Mouse (Mus musculus) thymus, postnatal 36 days (tissue): Measurements from ENCODE around the gene H2afx.
"Not testable (repeated sequence)": the region's sequence is repeated elsewhere in the genome, so short reads cannot be mapped to it uniquely, and the experiment has no call there.

ENCODE experiments used
- DNase-seq, 2 experiments: peaks; one replicate each; pipeline ENCODE4 v3.0.0; 2022; ENCODE audit warnings: mixed read lengths in 2 of 2

H2afx gene

DNA sequence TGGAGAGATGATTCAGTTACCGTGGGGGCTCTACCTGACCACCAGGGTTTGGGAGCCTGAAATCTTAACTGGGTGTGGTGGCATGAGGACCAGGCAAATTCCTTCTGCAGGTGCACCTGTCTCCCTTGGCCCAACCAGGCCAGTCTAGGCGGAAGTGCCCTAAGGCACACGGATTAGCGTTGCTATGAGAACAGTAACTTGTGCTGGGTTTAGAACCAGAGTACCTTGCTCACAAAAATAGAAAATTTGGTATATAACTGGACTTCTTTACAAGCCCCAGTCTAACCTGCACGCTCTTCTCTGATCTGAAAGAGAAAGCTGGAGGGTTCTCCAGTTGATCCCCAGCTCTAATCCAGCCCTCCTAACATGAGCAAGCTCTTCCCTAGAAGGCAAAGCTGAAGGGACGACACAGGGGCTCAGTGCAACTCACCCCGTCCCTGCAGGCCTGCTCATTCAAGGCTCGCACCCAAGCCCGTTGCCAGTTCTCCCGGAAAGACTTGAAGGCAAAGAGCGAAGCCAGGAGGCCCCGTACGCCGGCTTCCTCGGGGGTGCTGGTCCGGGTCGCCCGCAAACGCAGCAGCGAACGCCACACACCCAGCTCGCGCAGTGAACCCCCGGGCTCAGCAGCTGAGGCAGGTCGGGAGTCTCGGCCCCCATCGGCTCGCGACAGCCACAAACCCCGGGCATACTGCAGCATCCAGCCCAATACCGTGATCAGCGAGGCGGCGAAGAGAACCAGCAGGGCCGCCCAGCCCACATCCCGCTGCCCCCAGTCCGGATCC is 15.2 kb upstream of the H2afx start:
- peak; percentile 48 to 61 for DNase-seq

DNA sequence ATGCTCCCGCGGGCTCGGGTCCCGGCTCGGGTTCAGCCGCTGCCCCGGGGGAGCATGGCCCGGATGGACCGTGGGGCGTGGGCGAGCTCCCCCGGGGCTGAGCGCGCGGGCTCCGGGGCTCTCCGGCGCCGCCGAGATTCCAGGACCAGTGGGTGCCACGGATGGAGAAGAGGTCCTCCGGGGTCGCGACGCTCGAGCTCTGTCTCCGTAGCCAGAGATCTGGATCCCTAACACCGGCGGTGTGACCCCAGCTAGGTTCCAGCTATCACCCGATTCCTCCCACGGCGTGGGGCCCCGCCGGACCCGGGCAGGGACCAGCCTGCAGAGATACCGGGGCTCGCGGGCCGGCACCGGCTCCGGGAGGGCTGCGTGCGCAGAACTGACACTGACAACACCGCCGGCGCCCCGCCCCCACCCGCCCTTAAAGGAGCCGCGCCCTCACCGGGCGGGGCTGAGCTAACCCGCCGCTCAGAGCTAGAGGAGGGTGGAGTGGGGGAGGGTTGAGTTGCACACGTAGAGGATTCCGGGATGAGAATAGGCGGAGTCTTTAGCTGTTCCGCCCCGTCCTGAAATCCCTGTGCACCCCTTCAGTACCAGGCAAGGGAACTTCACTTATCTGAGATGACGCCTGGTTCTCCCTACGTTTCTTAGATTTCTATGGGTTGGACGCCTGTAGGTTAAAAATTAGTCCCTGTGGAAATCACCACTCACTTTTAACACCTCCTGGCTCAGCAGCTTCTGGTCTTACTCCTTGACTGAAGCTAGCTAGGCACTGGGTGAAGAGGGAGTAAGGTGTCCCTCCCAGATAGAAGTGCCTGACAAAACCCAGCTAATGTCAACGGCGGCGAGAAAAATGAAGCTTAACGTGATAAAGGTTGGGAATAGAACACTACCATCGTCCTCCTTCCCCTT is 14.4 kb upstream of the H2afx start, which contains the start of gene C2cd2l:
Gene C2cd2l, minus strand, starts transcription at position 399 of the 912 bp plus-strand sequence.
- DNase-seq, result peak; percentile 81 to 87

DNA sequence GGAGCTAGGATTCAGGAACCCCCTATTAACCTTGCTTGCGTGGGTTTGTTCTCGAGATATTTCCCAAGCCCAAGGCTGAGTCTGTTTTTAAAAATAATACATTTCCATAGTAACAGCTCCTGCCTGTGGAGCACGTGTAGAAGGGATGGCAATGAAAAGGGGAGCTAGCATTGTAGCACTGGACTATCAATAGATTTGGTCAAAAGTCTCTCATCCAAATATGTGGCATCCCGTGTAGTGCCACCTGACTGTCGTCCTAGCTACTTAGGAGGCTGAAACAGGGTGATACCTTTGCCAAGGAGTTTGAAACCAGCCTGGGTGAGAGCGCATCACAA is 13.7 kb upstream of the H2afx start:
- DNase-seq, result no peak

DNA sequence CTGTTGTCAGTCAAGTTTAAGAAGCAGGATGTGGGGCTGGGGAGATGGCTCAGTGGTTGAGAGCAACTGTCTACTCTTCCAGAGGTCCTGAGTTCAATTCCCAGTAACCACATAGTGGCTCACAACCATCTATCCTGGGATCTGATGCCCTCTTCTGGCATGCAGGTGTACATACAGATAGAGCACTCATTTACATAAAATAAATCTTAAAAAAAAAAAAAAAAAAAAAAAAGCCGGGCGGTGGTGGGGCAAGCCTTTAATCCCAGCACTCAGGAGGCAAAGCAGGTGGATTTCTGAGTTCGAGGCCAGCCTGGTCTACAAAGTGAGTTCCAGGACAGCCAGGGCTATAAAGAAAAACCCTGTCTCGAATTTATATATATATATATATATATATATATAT is 10.8 kb upstream of the H2afx start:
- DNase-seq, result not testable (repeated sequence)

DNA sequence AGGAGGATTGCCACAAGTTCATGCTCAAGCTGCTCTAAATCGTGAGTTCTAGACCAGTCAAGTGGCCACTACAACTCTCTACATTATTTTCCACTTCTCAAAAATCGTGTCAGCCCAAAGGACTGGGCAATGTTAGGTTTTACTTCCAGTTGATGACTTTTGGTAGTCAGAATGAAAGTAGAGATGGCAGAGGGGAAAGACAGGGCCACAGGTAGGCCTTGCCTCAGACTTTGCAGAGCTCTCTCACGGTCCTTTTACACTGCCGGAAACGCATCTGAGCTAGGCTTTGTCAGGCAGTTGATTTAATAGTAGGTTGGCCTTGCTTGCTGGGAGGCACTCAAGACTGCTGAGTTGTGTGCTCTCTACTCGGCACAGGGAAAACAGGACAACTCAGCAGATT is 10.3 kb upstream of the H2afx start:
- DNase-seq, result no peak

DNA sequence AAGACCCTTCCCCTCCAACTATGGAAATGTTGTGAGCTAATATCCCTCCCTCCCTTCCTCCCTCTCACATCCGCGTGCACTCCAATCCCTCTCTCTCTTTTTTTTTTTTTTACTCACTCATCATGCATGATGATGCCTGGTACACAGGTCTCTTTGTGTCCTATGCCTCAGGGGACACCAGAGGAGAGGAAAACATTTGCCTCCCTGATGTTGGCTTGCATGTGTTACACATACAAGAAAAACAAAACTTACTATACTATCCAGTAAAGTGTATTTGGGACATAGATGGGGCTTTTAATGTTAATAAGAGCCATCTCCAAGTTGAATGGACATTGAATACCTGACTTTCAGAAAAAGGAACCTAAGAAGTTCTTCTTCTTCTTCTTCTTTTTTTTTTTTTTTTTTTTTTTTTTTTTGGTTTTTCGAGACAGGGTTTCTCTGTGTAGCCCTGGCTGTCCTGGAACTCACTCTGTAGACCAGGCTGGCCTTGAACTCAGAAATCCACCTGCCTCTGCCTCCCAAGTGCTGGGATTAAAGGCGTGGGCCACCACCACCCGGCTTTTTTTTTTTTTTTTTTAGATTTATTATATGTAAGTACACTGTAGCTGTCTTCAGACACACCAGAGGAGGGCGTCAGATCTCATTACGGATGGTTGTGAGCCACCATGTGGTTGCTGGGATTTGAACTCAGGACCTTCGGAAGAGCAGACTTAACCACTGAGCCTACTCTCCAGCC is 9.3 kb upstream of the H2afx start:
- not testable (repeated sequence) for DNase-seq

DNA sequence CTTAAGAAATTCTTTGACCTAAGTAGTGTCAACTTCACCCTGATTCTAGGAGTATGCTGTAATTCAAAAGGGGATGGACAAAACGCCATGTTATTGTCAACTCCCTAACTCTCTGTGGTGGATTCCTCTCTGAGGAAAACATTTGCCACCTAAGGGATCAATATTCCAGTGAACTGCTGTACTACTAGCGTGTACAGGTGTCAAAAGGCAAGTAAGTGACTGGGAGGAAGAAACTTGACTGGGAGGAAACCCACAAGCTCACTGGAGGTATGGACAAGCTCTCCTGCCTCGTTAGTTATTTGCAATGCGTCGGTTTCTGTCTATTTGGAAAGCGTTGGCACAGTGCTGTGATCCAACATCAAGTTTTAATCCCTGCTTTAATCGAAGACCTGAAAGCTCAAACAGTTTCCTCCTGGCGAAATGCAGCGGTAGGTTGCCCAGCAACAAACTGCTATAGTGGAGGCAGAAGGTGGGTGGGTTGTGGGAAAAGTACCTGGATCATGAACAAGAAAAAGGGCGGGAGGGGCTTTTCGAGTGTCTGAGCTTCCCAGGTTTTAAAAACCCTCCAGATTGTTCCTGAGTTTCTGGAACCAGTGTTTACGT is 8.6 kb upstream of the H2afx start, which contains the start of gene Dpagt1:
Gene Dpagt1, plus strand, starts transcription at position 252 of the 603 bp plus-strand sequence.
- DNase-seq, result no peak

DNA sequence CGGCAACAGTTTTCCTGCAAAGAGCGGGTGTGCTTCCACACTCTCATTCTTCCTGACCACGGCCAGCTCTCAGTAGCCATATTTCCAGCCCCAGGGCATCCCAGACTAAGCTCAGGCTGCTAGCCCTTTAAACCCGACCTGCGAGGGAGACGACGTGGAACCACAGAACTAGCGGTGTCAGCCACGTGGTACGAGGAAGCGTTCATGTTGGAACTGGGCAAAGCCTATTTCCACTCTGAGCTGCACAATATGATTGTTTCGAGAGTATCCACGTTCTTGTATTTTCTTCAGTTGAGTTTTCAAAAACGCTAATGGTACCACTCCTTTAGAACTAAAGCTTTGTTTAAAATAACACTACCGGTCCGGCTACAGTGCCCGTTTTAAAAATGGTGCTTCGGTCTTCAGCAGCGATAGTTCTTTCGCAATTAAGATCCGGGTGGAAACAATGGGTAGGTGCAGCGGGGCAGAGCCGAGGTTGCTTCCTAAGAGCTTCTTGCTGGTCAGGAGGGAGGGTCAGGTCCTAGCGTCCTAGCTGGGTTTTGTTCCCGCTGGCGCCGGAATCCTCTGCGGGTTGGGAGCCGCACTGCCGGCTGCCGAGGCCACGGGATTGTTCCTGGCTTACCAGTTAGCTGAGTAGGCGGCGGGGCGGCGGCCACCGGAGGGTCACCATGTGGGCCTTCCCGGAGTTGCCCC is 8.0 kb upstream of the H2afx start:
- DNase-seq, result peak; percentile 66 to 75

DNA sequence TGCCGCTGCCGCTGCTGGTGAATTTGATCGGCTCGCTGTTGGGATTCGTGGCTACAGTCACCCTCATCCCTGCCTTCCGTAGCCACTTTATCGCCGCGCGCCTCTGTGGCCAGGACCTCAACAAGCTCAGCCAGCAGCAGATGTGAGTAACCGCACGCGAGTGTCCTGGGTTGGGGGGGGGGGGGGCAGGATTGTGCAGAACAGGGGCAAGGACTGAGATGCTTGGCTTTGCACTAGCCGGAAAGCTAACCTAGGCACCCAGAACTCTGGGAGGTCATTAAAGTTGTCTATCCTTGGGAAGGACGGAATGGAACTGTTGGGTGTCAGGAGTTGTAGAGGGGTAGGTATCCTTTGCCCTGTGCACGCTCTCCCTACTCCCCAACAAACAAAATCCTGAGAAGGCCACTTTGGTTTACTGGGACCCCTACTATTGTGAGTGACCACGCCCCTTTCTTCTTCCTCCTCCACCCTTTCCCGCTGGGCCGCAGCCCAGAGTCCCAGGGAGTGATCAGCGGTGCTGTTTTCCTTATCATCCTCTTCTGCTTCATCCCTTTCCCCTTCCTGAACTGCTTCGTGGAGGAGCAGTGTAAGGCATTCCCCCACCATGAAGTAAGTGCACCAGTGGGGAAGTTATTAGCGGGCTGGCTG is 7.3 kb upstream of the H2afx start:
- no peak for DNase-seq

DNA sequence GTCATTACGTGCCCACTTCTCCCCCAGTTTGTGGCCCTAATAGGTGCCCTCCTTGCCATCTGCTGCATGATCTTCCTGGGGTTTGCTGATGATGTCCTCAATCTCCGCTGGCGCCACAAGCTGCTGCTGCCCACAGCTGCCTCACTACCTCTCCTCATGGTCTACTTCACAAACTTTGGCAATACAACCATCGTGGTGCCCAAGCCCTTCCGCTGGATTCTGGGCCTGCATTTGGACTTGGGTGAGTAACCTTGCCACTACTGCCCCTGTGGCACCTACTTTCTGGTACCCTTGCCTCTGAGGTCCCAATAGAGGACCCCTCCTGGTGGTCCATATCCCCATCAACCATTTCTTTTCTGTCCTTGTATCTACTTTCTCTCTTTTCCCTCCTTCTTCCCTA is 6.6 kb upstream of the H2afx start:
- DNase-seq, result no peak

DNA sequence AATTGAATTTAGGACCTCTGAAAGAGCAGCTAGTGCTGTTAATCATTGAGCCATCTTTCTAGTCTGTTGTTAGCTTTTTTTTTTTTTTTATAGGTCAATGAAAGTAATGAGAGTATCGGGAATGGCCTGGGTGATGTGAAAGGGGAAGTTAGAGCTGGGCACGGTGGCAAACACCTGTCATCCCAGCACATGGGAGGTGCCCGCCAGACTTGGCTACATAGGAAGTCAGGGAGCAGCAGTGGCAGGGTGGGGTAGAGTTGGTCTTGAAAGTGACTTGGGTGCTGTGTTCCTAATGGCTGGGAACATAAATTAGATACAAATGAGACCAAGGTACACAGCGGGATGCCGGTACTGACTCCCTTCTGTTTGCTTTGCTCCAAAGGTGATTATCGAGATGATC is 3.8 kb upstream of the H2afx start:
- DNase-seq, result no peak

DNA sequence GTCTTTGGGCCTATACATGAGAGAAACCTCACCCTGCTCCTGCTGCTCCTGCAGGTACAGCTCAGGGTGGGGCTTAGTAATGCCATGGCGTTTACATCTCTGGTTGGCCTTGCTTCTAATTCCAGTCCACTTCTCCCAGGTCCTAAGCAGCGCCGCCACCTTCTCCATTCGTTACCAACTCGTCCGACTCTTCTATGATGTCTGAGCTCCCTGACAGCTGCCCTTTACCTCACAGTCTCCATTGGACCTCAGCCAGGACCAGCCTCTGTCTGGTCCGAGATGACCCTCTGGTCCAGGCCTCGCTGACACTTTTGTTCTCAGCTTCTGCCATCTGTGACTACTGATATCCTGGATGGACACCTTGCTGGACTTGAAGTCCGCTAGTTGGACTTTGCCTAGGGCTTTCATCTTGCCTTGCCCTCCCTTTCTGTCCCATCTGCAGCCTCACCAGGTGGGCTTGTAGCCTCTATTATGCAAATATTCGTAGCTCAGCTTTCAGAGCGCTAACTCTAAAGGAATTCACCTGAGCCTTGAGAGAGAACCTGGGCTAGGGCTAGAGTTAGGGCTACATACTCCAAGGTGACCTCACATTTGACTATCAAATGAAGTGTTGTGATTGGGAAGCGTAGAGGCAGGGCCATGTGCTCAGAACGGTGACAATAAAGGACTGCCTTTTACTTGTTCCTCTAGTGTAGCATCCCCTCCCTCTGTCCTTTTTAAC is 1.4 kb upstream of the H2afx start:
- DNase-seq, result no peak

DNA sequence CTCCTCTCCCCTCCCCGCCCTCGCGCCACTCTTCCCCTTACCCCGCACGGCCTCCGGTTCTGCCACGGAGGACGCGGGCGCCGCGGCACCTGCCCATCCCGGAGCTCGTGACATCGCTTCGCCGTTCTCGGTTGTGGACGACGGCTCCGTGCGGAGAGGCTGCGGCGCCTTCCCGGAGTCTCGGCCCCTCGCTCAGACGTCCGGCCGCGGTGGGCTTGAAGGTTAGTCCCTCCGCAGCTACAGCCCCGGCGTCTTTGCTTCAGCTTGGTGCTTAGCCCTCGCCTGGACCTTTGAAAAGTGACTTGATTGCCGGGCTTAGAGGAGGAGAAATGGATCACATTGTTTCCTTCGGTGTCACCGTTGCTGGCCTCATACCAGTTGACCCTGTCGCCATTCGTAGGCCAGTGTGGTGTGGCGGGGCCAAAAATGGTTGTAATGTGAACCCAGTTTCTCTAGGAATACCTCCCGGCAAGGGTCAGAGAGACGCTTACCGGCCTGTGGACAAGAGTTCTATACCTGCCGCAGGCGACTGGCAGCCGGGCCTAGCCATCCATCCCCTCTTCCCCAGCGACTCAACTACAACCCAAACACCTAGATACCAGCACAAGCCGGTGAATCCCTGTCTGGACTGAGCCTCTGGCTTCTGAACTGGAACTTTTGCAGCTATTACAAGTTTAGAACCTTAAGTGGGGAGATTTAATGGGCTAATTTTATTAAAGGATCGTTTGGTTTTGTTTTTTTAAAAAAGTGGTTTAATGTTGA is 1.0 kb downstream of the H2afx start:
- DNase-seq, result peak; percentile 23 to 29

DNA sequence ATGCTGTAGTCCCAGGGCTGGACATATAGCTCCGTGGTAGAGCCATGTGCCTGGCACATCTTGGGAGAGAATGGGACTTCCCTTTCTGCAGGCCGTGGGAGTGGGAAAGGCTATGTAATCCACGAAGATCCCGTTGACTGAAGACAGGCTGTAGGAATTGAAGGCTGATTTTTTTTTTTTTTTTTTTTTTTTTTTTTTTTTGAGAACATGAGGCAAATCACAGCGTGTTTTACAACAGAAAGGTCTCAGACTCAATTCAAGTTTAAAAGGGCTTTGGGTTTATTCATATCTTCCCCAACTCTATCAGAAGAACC is 1.6 kb downstream of the H2afx start:
- no peak for DNase-seq

DNA sequence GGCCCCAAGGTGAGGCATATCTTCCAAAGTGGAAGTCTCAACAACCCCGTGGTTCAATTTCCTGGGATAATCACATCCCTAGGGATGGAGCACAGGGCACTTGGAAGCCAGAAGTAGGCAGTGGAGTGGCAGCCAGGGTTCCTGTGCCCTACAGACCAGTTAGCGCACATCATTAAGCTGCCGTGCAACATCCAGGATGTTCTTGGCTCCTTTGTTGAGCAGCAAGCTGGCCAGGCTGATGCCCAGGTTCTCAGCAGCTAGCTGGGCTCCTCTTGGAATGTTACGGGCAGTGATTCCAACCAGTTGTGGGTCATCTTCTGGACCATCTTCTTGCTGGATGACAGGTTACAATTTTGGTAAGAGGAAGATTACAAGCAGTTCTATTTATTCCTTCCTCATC is 2.0 kb downstream of the H2afx start:
- DNase-seq, result not testable (repeated sequence)

DNA sequence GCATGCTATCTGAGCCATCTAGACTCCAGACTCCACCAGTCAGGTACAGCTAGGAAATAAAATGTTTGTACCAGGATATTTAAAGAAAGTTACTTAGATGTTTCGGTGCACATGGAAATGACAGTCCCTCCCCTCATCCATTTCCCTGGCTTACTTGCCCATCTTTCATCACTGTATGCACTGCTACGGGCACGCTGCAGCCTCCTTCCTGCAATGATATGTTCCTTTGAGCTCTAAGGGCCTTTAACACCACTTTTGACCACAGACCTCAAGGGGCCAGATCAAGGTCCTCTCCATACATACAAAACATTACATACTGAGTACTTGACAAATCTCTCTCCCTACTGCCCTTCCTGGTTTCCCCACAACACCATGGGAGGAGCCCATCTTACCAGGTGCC is 2.5 kb downstream of the H2afx start:
- no peak for DNase-seq

DNA sequence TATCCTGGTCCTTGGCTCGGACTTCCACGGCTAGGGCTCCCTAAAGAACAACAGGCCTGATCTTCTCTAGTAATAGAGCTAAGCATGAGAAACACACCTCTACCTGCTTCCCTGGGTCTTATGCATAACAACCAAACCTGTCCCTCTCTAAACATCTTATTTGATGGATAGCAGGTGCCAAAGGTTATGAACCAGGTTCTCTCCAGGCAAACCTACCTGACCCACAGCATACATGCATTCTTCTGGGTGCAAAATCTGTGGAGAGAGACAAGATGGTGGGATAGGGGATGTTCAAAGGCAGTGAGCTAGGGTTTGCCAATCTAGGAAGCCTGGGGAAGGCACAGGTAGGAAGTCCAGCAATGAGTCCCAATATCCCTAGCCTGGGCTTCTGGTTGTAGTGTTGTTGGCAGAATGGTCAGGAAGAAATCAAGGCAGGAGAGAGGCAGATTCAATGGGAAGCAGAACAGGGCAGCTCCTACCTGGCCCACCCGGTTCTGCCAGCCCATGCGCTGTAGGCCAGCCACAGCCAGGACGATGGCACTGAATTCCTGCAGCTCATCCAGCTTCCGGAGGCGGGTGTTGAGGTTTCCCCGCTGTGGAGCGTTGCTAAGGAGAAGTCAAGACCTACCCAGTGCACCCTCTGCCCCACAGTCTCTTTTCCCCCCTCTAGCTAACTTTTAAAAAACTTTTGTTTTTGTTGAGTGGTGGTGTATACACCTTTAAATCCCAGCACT is 3.1 kb downstream of the H2afx start:
- no peak for DNase-seq

DNA sequence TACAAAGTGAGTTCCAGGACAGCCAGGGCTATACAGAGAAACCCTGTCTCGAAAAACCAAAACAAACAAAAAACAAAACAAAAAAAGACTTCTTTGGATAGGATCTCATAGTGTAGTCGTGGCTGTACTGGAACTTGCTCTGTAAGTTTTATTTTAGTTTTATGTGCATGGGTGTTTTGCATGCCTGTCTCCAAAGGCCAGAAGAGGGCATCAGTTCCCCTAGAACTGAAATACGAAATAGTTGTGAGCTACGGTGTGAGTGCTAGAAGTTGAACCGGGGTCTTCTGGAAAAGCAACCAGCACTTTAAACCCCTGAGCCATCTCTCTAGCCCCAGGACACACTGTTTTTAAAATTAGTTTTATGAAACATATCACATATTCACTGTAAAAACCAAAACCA is 4.1 kb downstream of the H2afx start:
- DNase-seq, result no peak

DNA sequence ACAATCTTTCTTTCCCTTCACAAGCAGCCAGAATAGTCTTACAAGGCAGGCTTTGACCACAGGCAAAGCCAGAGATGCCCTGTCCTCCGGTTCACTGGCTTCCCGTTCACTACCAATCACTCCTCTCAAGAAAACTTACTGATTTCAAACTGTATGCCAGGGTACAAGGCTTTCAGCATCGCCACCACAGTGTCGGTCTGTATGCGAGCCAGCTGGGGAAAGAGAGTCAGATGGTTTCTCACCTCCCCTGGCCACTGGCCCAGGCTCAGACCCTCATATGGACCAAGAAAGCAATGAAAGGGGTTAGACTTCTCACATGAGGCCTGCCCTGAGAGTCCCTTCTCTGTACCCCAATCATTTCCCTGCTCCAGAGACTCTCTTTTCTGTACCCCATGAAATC is 7.0 kb downstream of the H2afx start:
- DNase-seq, result no peak

DNA sequence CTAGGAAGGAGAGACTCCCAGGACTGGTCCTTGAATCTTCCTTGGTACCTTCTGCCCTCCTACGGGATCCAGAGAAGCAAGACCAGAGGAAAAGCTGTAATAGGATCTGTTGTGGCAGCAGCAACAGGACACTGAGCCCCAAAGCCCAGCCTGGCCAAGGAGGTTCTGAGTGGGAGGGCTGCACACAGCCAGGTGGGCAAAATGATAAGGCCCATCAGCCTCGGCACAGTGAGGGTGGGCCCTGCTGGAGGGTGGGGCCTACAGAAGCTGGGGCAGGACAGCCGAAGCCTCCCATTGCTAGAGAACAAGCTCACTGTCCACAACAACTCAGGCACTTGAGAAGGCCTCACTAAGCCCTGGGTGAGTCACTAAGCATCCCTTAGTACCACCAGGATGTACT is 7.7 kb downstream of the H2afx start:
- no peak for DNase-seq
